Mouse (Mus musculus): ENCODE results near the gene Ip6k1.

Ip6k1 gene

DNA sequence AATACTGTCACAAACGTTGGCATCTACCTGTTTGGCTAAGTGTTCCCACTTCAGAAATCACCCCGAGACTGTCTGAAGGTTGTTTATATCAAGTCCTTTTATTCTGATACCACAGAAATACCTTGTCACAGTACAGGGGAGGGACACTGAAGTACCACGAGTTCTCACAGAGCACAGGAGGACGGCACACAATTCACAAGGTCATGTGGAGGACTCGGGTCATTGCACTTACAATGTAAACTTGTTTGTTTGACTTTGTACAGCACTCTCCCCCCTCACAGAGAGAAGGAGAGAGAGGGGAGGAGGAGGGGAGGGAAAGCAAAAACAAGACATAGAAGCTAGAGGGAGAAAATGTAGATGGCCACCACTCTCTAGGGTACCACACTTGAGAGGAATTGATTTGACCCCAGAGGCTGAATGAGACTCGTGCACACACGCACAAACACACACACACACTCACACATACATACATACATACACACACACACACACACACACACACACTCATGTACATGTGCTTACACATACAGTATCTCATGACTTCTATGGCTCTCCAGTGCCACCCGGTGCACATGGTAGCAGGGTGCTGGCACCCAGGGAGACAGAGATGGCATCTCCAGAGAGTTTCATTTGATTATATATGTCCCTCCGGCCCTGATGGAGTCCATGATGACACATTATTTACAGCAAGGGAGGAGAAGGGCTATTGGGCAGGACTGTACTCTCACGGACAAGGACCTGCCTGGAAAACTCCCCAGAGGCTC, 93.8 kb downstream of the Ip6k1 start:
- DNase-seq (ENCODE audit: low read depth): no peak

All from induced T-regulatory cell, adult 2 months (primary cell).